Mouse (Mus musculus): ENCODE data around the gene Epha4. TPM values are rescaled to one million over a fixed set of nuclear protein-coding genes. Genes with fewer than 3 reads are reported as not detected.

The Epha4 gene
- polyA plus RNA-seq, 1 experiment from 2014 or later: 39.4 TPM

- H3K27ac ChIP-seq (replicated peaks): no peak overlapping the region
- peaks cover 24% of the 10 kb centered on the region; the same call in 1 of the 2 replicates for H3K36me3 ChIP-seq
- ATAC-seq (ENCODE audit: low FRiP score, low read depth): no peak
- no peaks in the 10 kb centered on the region for H3K27me3 ChIP-seq
- no peak overlapping the region for H3K9ac ChIP-seq (replicated peaks)
- H3K4me3 ChIP-seq: no peak overlapping the region
- H3K9me3 ChIP-seq: no peaks in the 10 kb centered on the region
- 66% methylated on average over 11 of the region's 11 CpGs for WGBS
- H3K4me1 ChIP-seq: peaks cover 18% of the 10 kb centered on the region
- H3K4me2 ChIP-seq (replicated peaks): no peak overlapping the region
These were observed 131.4 kb downstream of the Epha4 start for GRCm38 (mm10) chr1:77383466-77383865.

GRCm38 (mm10) chr1:77377550-77377980 lies 137.3 kb downstream of the Epha4 start:
- H3K36me3 ChIP-seq: peaks cover 31% of the 10 kb centered on the region
- no peak overlapping the region for H3K27ac ChIP-seq (replicated peaks)
- 85% methylated on average over 8 of the region's 8 CpGs for WGBS
- H3K4me2 ChIP-seq (replicated peaks): no peak overlapping the region
- H3K9ac ChIP-seq (replicated peaks): no peak overlapping the region
- no peak overlapping the region for H3K4me3 ChIP-seq
- H3K4me1 ChIP-seq: no peaks in the 10 kb centered on the region
- H3K9me3 ChIP-seq: no peaks in the 10 kb centered on the region
- no peaks in the 10 kb centered on the region for H3K27me3 ChIP-seq
- no peak for ATAC-seq (ENCODE audit: low FRiP score, low read depth)

GRCm38 (mm10) chr1:77374054-77374453 lies 140.8 kb downstream of the Epha4 start:
- ATAC-seq (ENCODE audit: low FRiP score, low read depth): peak; percentile 56; the same call in 1 of the 2 replicates
- no peak overlapping the region for H3K4me3 ChIP-seq
- H3K9ac ChIP-seq (replicated peaks): no peak overlapping the region
- no peaks in the 10 kb centered on the region for H3K9me3 ChIP-seq
- H3K4me1 ChIP-seq: no peaks in the 10 kb centered on the region
- no peak overlapping the region for H3K4me2 ChIP-seq (replicated peaks)
- H3K36me3 ChIP-seq: peaks cover 53% of the 10 kb centered on the region
- WGBS: 85% methylated on average over 3 of the region's 5 CpGs
- H3K27me3 ChIP-seq: no peaks in the 10 kb centered on the region
- no peak overlapping the region for H3K27ac ChIP-seq (replicated peaks)

- Histone ChIP-seq H3K4me1 (no peaks in the 10 kb centered on the region), H3K4me2 (replicated peaks) (no peak overlapping the region), H3K36me3 (peaks cover 49% of the 10 kb centered on the region), H3K27me3 (no peaks in the 10 kb centered on the region), H3K9me3 (no peaks in the 10 kb centered on the region), H3K4me3 (no peak overlapping the region), H3K9ac (replicated peaks) (no peak overlapping the region), H3K27ac (replicated peaks) (no peak overlapping the region)
- no peak for ATAC-seq (ENCODE audit: low FRiP score, low read depth)
- 87% methylated on average over 7 of the region's 7 CpGs for WGBS
These were observed 144.0 kb downstream of the Epha4 start for GRCm38 (mm10) chr1:77370921-77371320.

GRCm38 (mm10) chr1:77369255-77369837 lies 145.5 kb downstream of the Epha4 start:
- Histone ChIP-seq H3K27me3 (no peaks in the 10 kb centered on the region), H3K4me1 (no peaks in the 10 kb centered on the region), H3K9me3 (no peaks in the 10 kb centered on the region), H3K36me3 (peaks cover 45% of the 10 kb centered on the region), H3K4me2 (replicated peaks) (no peak overlapping the region), H3K9ac (replicated peaks) (no peak overlapping the region), H3K27ac (replicated peaks) (no peak overlapping the region), H3K4me3 (no peak overlapping the region)
- 88% methylated on average over 18 of the region's 18 CpGs for WGBS
- ATAC-seq (ENCODE audit: low FRiP score, low read depth): no peak

- H3K9me3 ChIP-seq: no peaks in the 10 kb centered on the region
- 81% methylated on average over 3 of the region's 3 CpGs for WGBS
- no peak overlapping the region for H3K27ac ChIP-seq (replicated peaks)
- no peak overlapping the region for H3K9ac ChIP-seq (replicated peaks)
- H3K4me2 ChIP-seq (replicated peaks): no peak overlapping the region
- peaks cover 1% of the 10 kb centered on the region; the same call in 1 of the 2 replicates for H3K4me1 ChIP-seq
- ATAC-seq (ENCODE audit: low FRiP score, low read depth): no peak
- H3K36me3 ChIP-seq: peaks cover 18% of the 10 kb centered on the region
- H3K4me3 ChIP-seq: no peak overlapping the region
- H3K27me3 ChIP-seq: no peaks in the 10 kb centered on the region
These were observed 149.0 kb downstream of the Epha4 start for GRCm38 (mm10) chr1:77365850-77366249.

GRCm38 (mm10) chr1:77364596-77364995 lies 150.3 kb downstream of the Epha4 start:
- Histone ChIP-seq H3K4me2 (replicated peaks) (no peak overlapping the region), H3K9ac (replicated peaks) (no peak overlapping the region), H3K27me3 (no peaks in the 10 kb centered on the region), H3K36me3 (peaks cover 12% of the 10 kb centered on the region), H3K9me3 (no peaks in the 10 kb centered on the region), H3K4me1 (peaks cover 5% of the 10 kb centered on the region; the same call in 1 of the 2 replicates), H3K4me3 (no peak overlapping the region), H3K27ac (replicated peaks) (no peak overlapping the region)
- no peak for ATAC-seq (ENCODE audit: low FRiP score, low read depth)
- WGBS: 80% methylated on average over 3 of the region's 3 CpGs

GRCm38 (mm10) chr1:77363848-77364247 lies 151.0 kb downstream of the Epha4 start:
- WGBS: 95% methylated on average over 1 of the region's 1 CpGs
- H3K36me3 ChIP-seq: peaks cover 4% of the 10 kb centered on the region
- no peak overlapping the region for H3K4me3 ChIP-seq
- no peaks in the 10 kb centered on the region for H3K9me3 ChIP-seq
- peaks cover 5% of the 10 kb centered on the region; the same call in 1 of the 2 replicates for H3K4me1 ChIP-seq
- no peak overlapping the region for H3K27ac ChIP-seq (replicated peaks)
- no peak for ATAC-seq (ENCODE audit: low FRiP score, low read depth)
- no peak overlapping the region for H3K9ac ChIP-seq (replicated peaks)
- no peaks in the 10 kb centered on the region for H3K27me3 ChIP-seq
- no peak overlapping the region for H3K4me2 ChIP-seq (replicated peaks)

- Histone ChIP-seq H3K9me3 (no peaks in the 10 kb centered on the region), H3K4me2 (replicated peaks) (no peak overlapping the region), H3K27ac (replicated peaks) (no peak overlapping the region), H3K4me1 (no peaks in the 10 kb centered on the region), H3K4me3 (no peak overlapping the region), H3K9ac (replicated peaks) (no peak overlapping the region), H3K27me3 (no peaks in the 10 kb centered on the region), H3K36me3 (no peaks in the 10 kb centered on the region)
- ATAC-seq (ENCODE audit: low FRiP score, low read depth): no peak
- 93% methylated on average over 4 of the region's 4 CpGs for WGBS
These were observed 168.4 kb downstream of the Epha4 start for GRCm38 (mm10) chr1:77346459-77346858.

- H3K4me2 ChIP-seq (replicated peaks): no peak overlapping the region
- H3K4me3 ChIP-seq: no peak overlapping the region
- no peaks in the 10 kb centered on the region for H3K9me3 ChIP-seq
- H3K27me3 ChIP-seq: no peaks in the 10 kb centered on the region
- ATAC-seq (ENCODE audit: low FRiP score, low read depth): no peak
- H3K36me3 ChIP-seq: no peaks in the 10 kb centered on the region
- H3K4me1 ChIP-seq: no peaks in the 10 kb centered on the region
- H3K9ac ChIP-seq (replicated peaks): no peak overlapping the region
- no peak overlapping the region for H3K27ac ChIP-seq (replicated peaks)
- 92% methylated on average over 4 of the region's 4 CpGs for WGBS
These were observed 171.1 kb downstream of the Epha4 start for GRCm38 (mm10) chr1:77343792-77344191.

GRCm38 (mm10) chr1:77339701-77340100 lies 175.2 kb downstream of the Epha4 start:
- Histone ChIP-seq H3K27ac (replicated peaks) (no peak overlapping the region), H3K4me1 (no peaks in the 10 kb centered on the region), H3K27me3 (no peaks in the 10 kb centered on the region), H3K9ac (replicated peaks) (no peak overlapping the region), H3K4me3 (no peak overlapping the region), H3K9me3 (no peaks in the 10 kb centered on the region), H3K4me2 (replicated peaks) (no peak overlapping the region), H3K36me3 (no peaks in the 10 kb centered on the region)
- 79% methylated on average over 5 of the region's 5 CpGs for WGBS
- ATAC-seq (ENCODE audit: low FRiP score, low read depth): no peak

GRCm38 (mm10) chr1:77338346-77338745 lies 176.5 kb downstream of the Epha4 start:
- H3K4me3 ChIP-seq: no peak overlapping the region
- H3K9ac ChIP-seq (replicated peaks): no peak overlapping the region
- H3K4me1 ChIP-seq: no peaks in the 10 kb centered on the region
- no peak overlapping the region for H3K27ac ChIP-seq (replicated peaks)
- H3K27me3 ChIP-seq: no peaks in the 10 kb centered on the region
- ATAC-seq (ENCODE audit: low FRiP score, low read depth): no peak
- H3K4me2 ChIP-seq (replicated peaks): no peak overlapping the region
- 63% methylated on average over 6 of the region's 6 CpGs for WGBS
- H3K9me3 ChIP-seq: no peaks in the 10 kb centered on the region
- no peaks in the 10 kb centered on the region for H3K36me3 ChIP-seq

GRCm38 (mm10) chr1:77336937-77337336 lies 178.0 kb downstream of the Epha4 start:
- WGBS: 81% methylated on average over 7 of the region's 7 CpGs
- no peak for ATAC-seq (ENCODE audit: low FRiP score, low read depth)
- no peak overlapping the region for H3K4me3 ChIP-seq

More at GRCm38 (mm10) chr1:77336937-77337336, 178.0 kb downstream of the Epha4 start:
- no peaks in the 10 kb centered on the region for H3K4me1 ChIP-seq
- no peaks in the 10 kb centered on the region for H3K27me3 ChIP-seq
- H3K27ac ChIP-seq (replicated peaks): no peak overlapping the region
- no peaks in the 10 kb centered on the region for H3K9me3 ChIP-seq
- H3K9ac ChIP-seq (replicated peaks): no peak overlapping the region
- no peaks in the 10 kb centered on the region for H3K36me3 ChIP-seq
- H3K4me2 ChIP-seq (replicated peaks): no peak overlapping the region
